Comparison of ENCODE assay signal across 8 mouse cellular contexts in genomic region chr12:108003928-108004327, GRCm38 (mm10). TPM values are rescaled to one million over a fixed set of nuclear protein-coding genes. Genes with fewer than 3 reads are reported as not detected.
DNase-seq lines count a peak whose midpoint lies in the region; ATAC-seq and TF ChIP-seq lines count a peak whose summit lies in the region.

No protein-coding gene starts in this region.

- peak overlapping the region; percentile 87 for H3K9ac ChIP-seq in heart, embryonic 13.5 days
- no peak overlapping the region for H3K9ac ChIP-seq in liver, adult 2 months (ENCODE audit: low read depth, low read length)

- TF ChIP-seq POLR2A in liver, adult 2 months (IDR thresholded peaks at IDR 0.05; ENCODE audit: extremely low read depth, insufficient read depth, low read length) = no peak

- no peaks in the 10 kb centered on the region for H3K36me3 ChIP-seq in heart, embryonic 13.5 days
- H3K36me3 ChIP-seq in liver, adult 2 months (ENCODE audit: control insufficient read depth, insufficient read depth, low read length) = no peaks in the 10 kb centered on the region

- no peak for TF ChIP-seq CTCF in liver, adult 2 months (IDR thresholded peaks at IDR 0.05; ENCODE audit: low read depth, low read length)

- peak overlapping the region; percentile 83 for H3K27ac ChIP-seq in heart, embryonic 13.5 days (replicated peaks)
- no peak overlapping the region for H3K27ac ChIP-seq in liver, adult 2 months (replicated peaks; ENCODE audit: insufficient read depth, low read depth, low read length)

- H3K27me3 ChIP-seq in heart, embryonic 13.5 days (replicated peaks) = peaks cover 88% of the 10 kb centered on the region
- H3K27me3 ChIP-seq in liver, adult 2 months (ENCODE audit: control insufficient read depth, insufficient read depth, low read length) = peaks cover 31% of the 10 kb centered on the region

- peak overlapping the region; percentile 84 for H3K4me3 ChIP-seq in heart, embryonic 13.5 days
- peak overlapping the region; percentile 16; the same call in 1 of the 2 replicates for H3K4me3 ChIP-seq in liver, adult 2 months (ENCODE audit: insufficient read depth, low read depth, low read length)

- peak; percentile 42 to 60 for DNase-seq in cerebellum, postnatal 25 days
- no peak for DNase-seq in cerebellum, adult 9-11 months
- peak; percentile 97 for DNase-seq in embryo, embryonic 11 days
- DNase-seq in kidney, postnatal 10 days = peak; percentile 85
- DNase-seq in liver, adult 2 months (ENCODE audit: extremely low read depth, low read depth, low spot score) = no peak
- peak; percentile 64 to 69 for DNase-seq in natural killer cell, adult 2 months (ENCODE audit: low spot score in 2 of 2)
- peak; percentile 82 to 91 for DNase-seq in thymus, adult 18-20 months

- no peaks in the 10 kb centered on the region for H3K9me3 ChIP-seq in heart, embryonic 13.5 days

- H3K4me1 ChIP-seq in heart, embryonic 13.5 days = peaks cover 27% of the 10 kb centered on the region
- H3K4me1 ChIP-seq in liver, adult 2 months (ENCODE audit: control insufficient read depth, insufficient read depth, low read length) = no peaks in the 10 kb centered on the region

- no peaks in the 10 kb centered on the region for H3K79me2 ChIP-seq in liver, adult 2 months (ENCODE audit: control insufficient read depth, insufficient read depth, low read length)

- 2% methylated on average over 35 of the region's 35 CpGs for WGBS in heart, embryonic 13.5 days
- WGBS in liver, adult 2 months = 3% methylated on average over 35 of the region's 35 CpGs

- ATAC-seq in heart, embryonic 13.5 days (ENCODE audit: extremely low read depth, insufficient number of reproducible peaks, low FRiP score, low TSS enrichment) = no peak

- peak overlapping the region; percentile 93 for H3K4me2 ChIP-seq in heart, embryonic 13.5 days

RNA-seq across cellular contexts. Expression of gene Bcl11b, which starts 0.5 kb away (rescaled TPM):
- 4.5 and 4.6 TPM in 2 replicates for polyA plus RNA-seq in heart, embryonic 13.5 days (2015; fragmentation: Nextera tagmentation; extraction: Ambion mirVana)
- total RNA-seq in liver, adult 2 months (2014; rRNA removed) = 0.13 and 0.18 TPM in 2 replicates
- polyA plus RNA-seq in liver, adult 2 months (2012; rRNA removed) = 0.19 and 0.39 TPM in 2 replicates

Comparison
In these comparisons a context has a peak if more than half of its experiments do, and no peak if none do; other contexts are left out.
1. DNase-seq: peak in cerebellum, postnatal 25 days (2 of 2), embryo, embryonic 11 days (single experiment), kidney, postnatal 10 days (single experiment), natural killer cell, adult 2 months (2 of 2) and thymus, adult 18-20 months (2 of 2); none in cerebellum, adult 9-11 months (single experiment) and liver, adult 2 months (single experiment).